Mouse (Mus musculus) stomach, embryonic 16.5 days (tissue): ENCODE results near the gene Hsd3b6. TPM values are rescaled to one million over a fixed set of nuclear protein-coding genes. Genes with fewer than 3 reads are reported as not detected.

Experiments
- polyA plus RNA-seq: library from polyadenylated mRNA; unstranded; fragments of >200 nt; fragmentation: Nextera tagmentation; extraction: Ambion mirVana; gene quantifications from 2 replicates; pipeline ENCODE4 v1.2.1, GENCODE M21; 2015

Gene Hsd3b6
- polyA plus RNA-seq, 1 experiment from 2014 or later = 1.0 TPM

Other genes with a start within 250 kb of the Hsd3b6 start
- not detected in 2 replicates for gene Gm10681, start 225.6 kb downstream of the Hsd3b6 start, polyA plus RNA-seq
- not detected in 2 replicates for gene Hsd3b5, start 184.2 kb downstream of the Hsd3b6 start, polyA plus RNA-seq
- gene Hsd3b2, start 89.9 kb downstream of the Hsd3b6 start, polyA plus RNA-seq = 0.15 TPM in 1 of 2 replicates, not detected in the other
- gene Hsd3b3, start 51.3 kb downstream of the Hsd3b6 start, polyA plus RNA-seq = 2.2 and 2.8 TPM in 2 replicates
- gene Hsd3b1, start 45.4 kb upstream of the Hsd3b6 start, polyA plus RNA-seq = 0.97 and 6.9 TPM in 2 replicates
- gene Hao2, start 78.8 kb upstream of the Hsd3b6 start, polyA plus RNA-seq = 5.0 and 6.5 TPM in 2 replicates